Mouse (Mus musculus): Measurements from ENCODE around the gene Srsf1.

Gene Srsf1

GRCm38 (mm10) chr11:88046944-88047794, at the start of gene Srsf1:
Srsf1 (plus strand) TSS chr11:88047373.
- peak; percentile 93 for DNase-seq (ENCODE audit: low spot score)

GRCm38 (mm10) chr11:87999751-88000150, 47.4 kb upstream of the Srsf1 start:
- no peak for DNase-seq (ENCODE audit: low spot score)

GRCm38 (mm10) chr11:88002738-88003137, 44.4 kb upstream of the Srsf1 start:
- DNase-seq (ENCODE audit: low spot score), result no peak

- DNase-seq (ENCODE audit: low spot score), result no peak
These were observed 43.0 kb upstream of the Srsf1 start for GRCm38 (mm10) chr11:88004123-88004522.

GRCm38 (mm10) chr11:88008641-88009040, 38.5 kb upstream of the Srsf1 start:
- DNase-seq (ENCODE audit: low spot score), result no peak

- DNase-seq (ENCODE audit: low spot score), result no peak
These were observed 37.5 kb upstream of the Srsf1 start for GRCm38 (mm10) chr11:88009542-88010190.

- DNase-seq (ENCODE audit: low spot score), result no peak
These were observed 35.8 kb upstream of the Srsf1 start for GRCm38 (mm10) chr11:88011208-88011913.

- no peak for DNase-seq (ENCODE audit: low spot score)
These were observed 35.2 kb upstream of the Srsf1 start for GRCm38 (mm10) chr11:88011914-88012419.

- DNase-seq (ENCODE audit: low spot score), result no peak
These were observed 34.4 kb upstream of the Srsf1 start for GRCm38 (mm10) chr11:88012621-88013244.

GRCm38 (mm10) chr11:88013632-88014031, 33.5 kb upstream of the Srsf1 start:
- no peak for DNase-seq (ENCODE audit: low spot score)

- no peak for DNase-seq (ENCODE audit: low spot score)
These were observed 32.0 kb upstream of the Srsf1 start for GRCm38 (mm10) chr11:88015161-88015560.

GRCm38 (mm10) chr11:88015795-88016194, 31.4 kb upstream of the Srsf1 start:
- DNase-seq (ENCODE audit: low spot score), result no peak

GRCm38 (mm10) chr11:88023933-88024332, 23.2 kb upstream of the Srsf1 start:
- DNase-seq (ENCODE audit: low spot score), result no peak

- no peak for DNase-seq (ENCODE audit: low spot score)
These were observed 19.7 kb upstream of the Srsf1 start for GRCm38 (mm10) chr11:88027391-88028035.

GRCm38 (mm10) chr11:88028193-88028684, 18.9 kb upstream of the Srsf1 start:
- DNase-seq (ENCODE audit: low spot score), result no peak

GRCm38 (mm10) chr11:88030219-88030618, 17.0 kb upstream of the Srsf1 start:
- no peak for DNase-seq (ENCODE audit: low spot score)

GRCm38 (mm10) chr11:88030836-88031235, 16.3 kb upstream of the Srsf1 start:
- no peak for DNase-seq (ENCODE audit: low spot score)

- DNase-seq (ENCODE audit: low spot score), result no peak
These were observed 15.4 kb upstream of the Srsf1 start for GRCm38 (mm10) chr11:88031753-88032152.

GRCm38 (mm10) chr11:88035970-88036369, 11.2 kb upstream of the Srsf1 start:
- DNase-seq (ENCODE audit: low spot score), result no peak

- DNase-seq (ENCODE audit: low spot score), result no peak
These were observed 10.4 kb upstream of the Srsf1 start for GRCm38 (mm10) chr11:88036761-88037251.

GRCm38 (mm10) chr11:88037386-88037785, 9.8 kb upstream of the Srsf1 start:
- DNase-seq (ENCODE audit: low spot score), result no peak

Measured in urinary bladder, postnatal 10 days (tissue).